Mouse (Mus musculus) small intestine, adult 2 months (tissue): Measurements from ENCODE around the gene Gdpgp1.

Experiments
- CTCF ChIP-seq: fragments of 200-500 bp; IDR thresholded peaks from 2 replicates; pipeline ENCODE4 v1.5.1; 2012; ENCODE audit warnings: low read depth, mild to moderate bottlenecking, control low read depth, inconsistent platforms, low read length, moderate library complexity, mixed read lengths; ENCODE audit not compliant: insufficient replicate concordance, insufficient read length; ENCODE audit errors: extremely low read depth
- POLR2A ChIP-seq: fragments of 200-500 bp; IDR thresholded peaks from 2 replicates; pipeline ENCODE4 v1.6.1; 2012; ENCODE audit warnings: low read depth, mild to moderate bottlenecking, control low read depth, inconsistent platforms, low read length, moderate library complexity

GRCm38 (mm10) chr7:80269751-80270255, 37.1 kb downstream of the Gdpgp1 start:
- no peak for TF ChIP-seq CTCF
- TF ChIP-seq POLR2A = no peak
